Mouse (Mus musculus): ENCODE data around the gene Smdt1.
A peak's percentile ranks its signal among the peaks of the same experiment; 100 is the strongest.

DNA sequence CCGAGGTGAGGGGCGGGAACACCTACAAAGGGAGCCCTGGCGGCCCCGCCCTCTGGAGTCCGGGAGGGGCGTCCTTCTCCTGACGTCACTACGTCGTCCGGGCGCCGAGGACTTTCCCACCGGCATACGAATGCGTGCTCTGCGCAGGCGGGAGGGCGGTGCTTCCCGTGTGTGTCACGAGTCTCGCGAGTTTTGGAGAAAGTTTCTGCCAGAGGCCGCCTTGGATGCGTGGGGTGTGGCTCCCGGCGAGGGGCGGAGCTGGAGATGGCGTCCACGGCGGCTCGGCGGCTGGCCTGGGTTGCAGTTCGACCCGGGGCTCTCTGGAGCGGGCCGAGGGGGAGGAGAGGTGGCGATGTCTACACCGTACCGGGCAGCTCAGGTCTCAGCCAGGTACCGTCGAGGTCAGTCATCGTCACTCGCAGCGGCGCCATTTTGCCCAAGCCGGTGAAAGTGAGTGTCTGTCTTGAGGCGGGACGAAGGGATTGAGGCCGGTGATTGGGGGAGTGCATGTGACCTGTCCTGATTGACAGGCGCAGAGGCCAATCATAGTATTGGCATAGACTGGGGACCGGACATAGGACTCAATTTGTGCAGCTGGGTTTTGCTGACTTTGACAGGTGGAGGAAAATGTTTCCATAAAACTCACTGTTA, 7.2 kb downstream of the Smdt1 start:
- no peak for TF ChIP-seq CTCF (IDR thresholded peaks at IDR 0.05; ENCODE audit: extremely low read depth, insufficient read length, insufficient replicate concordance, low read depth, low read length)
- TF ChIP-seq POLR2A (IDR thresholded peaks at IDR 0.05; ENCODE audit: low read depth, low read length), result peak; percentile 65
